10 mouse cellular contexts compared by ENCODE assay signal in the genomic region with DNA sequence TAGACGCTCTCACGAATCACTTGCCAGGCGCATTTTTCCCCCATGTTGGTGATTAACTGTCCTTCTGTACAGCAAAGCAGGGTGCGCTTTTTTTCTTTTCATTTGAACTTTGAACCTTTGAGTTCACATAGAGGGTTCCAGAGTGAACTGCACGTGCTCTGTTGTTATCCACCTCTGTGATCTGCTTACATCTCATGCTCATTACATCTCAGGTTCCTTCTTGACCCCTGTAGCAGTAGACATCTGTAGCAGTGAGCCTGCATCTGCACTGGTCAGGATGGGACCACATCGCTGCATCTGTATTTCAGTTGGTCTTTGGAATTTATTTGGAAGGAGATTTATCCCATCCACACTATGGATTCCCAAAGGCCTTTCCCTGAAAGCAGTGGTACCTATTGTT.
A peak's percentile ranks its signal among the peaks of the same experiment; 100 is the strongest.
DNase-seq lines count a peak whose midpoint lies in the region; ATAC-seq and TF ChIP-seq lines count a peak whose summit lies in the region.
"Had no signal": no experiment of that assay in that cellular context is flagged by ENCODE, and none has a peak within 500 bp of the region (broad histone marks: within the 10 kb centered on the region; RNA-seq: fewer than 3 reads in every experiment).

No protein-coding gene starts in this region.

- peaks cover 6% of the 10 kb centered on the region; the same call in 1 of the 2 replicates for H3K4me1 ChIP-seq in lung, embryonic 14.5 days (ENCODE audit: insufficient read depth)
- peaks cover 18% of the 10 kb centered on the region for H3K4me1 ChIP-seq in hindbrain, embryonic 12.5 days
- H3K4me1 ChIP-seq in limb, embryonic 10.5 days: peaks cover 29% of the 10 kb centered on the region

- no peaks in the 10 kb centered on the region for H3K27me3 ChIP-seq in lung, embryonic 14.5 days (ENCODE audit: insufficient read depth, low read length)
- no peaks in the 10 kb centered on the region for H3K27me3 ChIP-seq in hindbrain, embryonic 12.5 days
- no peaks in the 10 kb centered on the region for H3K27me3 ChIP-seq in limb, embryonic 10.5 days (ENCODE audit: low read depth, poor library complexity, severe bottlenecking)

- H3K4me3 ChIP-seq in lung, embryonic 14.5 days (ENCODE audit: low read depth, low read length): no peak overlapping the region
- H3K4me3 ChIP-seq in hindbrain, embryonic 12.5 days: peak overlapping the region; percentile 18; the same call in 1 of the 2 replicates
- peak overlapping the region; percentile 62; the same call in 1 of the 2 replicates for H3K4me3 ChIP-seq in limb, embryonic 10.5 days

- H3K27ac ChIP-seq in lung, embryonic 14.5 days (ENCODE audit: low read depth): 0 out of 2 replicates have a peak overlapping the region, but pooled peaks have one; percentile 6
- H3K27ac ChIP-seq in hindbrain, embryonic 12.5 days: no peak overlapping the region
- peak overlapping the region; percentile 94 for H3K27ac ChIP-seq in limb, embryonic 10.5 days

- H3K9me3 ChIP-seq in lung, embryonic 14.5 days (ENCODE audit: low read depth, low read length): no peaks in the 10 kb centered on the region
- no peaks in the 10 kb centered on the region for H3K9me3 ChIP-seq in hindbrain, embryonic 12.5 days (replicated peaks)
- no peaks in the 10 kb centered on the region for H3K9me3 ChIP-seq in limb, embryonic 10.5 days (replicated peaks)

- H3K9ac ChIP-seq in lung, embryonic 14.5 days: no peak overlapping the region
- 0 out of 2 replicates have a peak overlapping the region, but pooled peaks have one; percentile 38 for H3K9ac ChIP-seq in hindbrain, embryonic 12.5 days

- no peak for ATAC-seq in lung, embryonic 14.5 days (ENCODE audit: insufficient read depth)
- no peak for ATAC-seq in hindbrain, embryonic 12.5 days (ENCODE audit: low FRiP score)

- no peak for DNase-seq in lung, embryonic 14.5 days
- no peak for DNase-seq in lung, postnatal 14 days
- DNase-seq in limb, embryonic 10.5 days (ENCODE audit: low spot score): no peak
- DNase-seq in yolk sac, embryonic 10.5 days (ENCODE audit: low spot score): peak; percentile 21
- no peak for DNase-seq in adrenal gland, postnatal 4 days (ENCODE audit: low spot score in 2 of 2)
- no peak for DNase-seq in adrenal gland, postnatal 25 days
- no peak for DNase-seq in urinary bladder, postnatal 4 days (ENCODE audit: low spot score in 2 of 2)
- DNase-seq: adrenal gland, adult 2 months; heart, postnatal 14 days had no signal

- 58% methylated on average over 6 of the region's 6 CpGs for WGBS in lung, embryonic 14.5 days
- WGBS in hindbrain, embryonic 12.5 days: 44% methylated on average over 6 of the region's 6 CpGs
- 69% methylated on average over 6 of the region's 6 CpGs for WGBS in limb, embryonic 10.5 days

- peak overlapping the region; percentile 20; the same call in 1 of the 2 replicates for H3K4me2 ChIP-seq in lung, embryonic 14.5 days
- peak overlapping the region; percentile 55 for H3K4me2 ChIP-seq in hindbrain, embryonic 12.5 days (replicated peaks)

- no peak for TF ChIP-seq CTCF in lung, embryonic 14.5 days (IDR thresholded peaks at IDR 0.05; ENCODE audit: low read depth)

- no peaks in the 10 kb centered on the region for H3K36me3 ChIP-seq in lung, embryonic 14.5 days (ENCODE audit: insufficient read depth)
- no peaks in the 10 kb centered on the region for H3K36me3 ChIP-seq in hindbrain, embryonic 12.5 days
- H3K36me3 ChIP-seq in limb, embryonic 10.5 days: peaks cover 24% of the 10 kb centered on the region
